Comparison of ENCODE assay signal across 8 mouse cellular contexts in genomic region chr17:83517280-83518015, GRCm38 (mm10). TPM values are rescaled to one million over a fixed set of nuclear protein-coding genes. Genes with fewer than 3 reads are reported as not detected.
DNase-seq lines count a peak whose midpoint lies in the region; ATAC-seq and TF ChIP-seq lines count a peak whose summit lies in the region.

TSS of gene Cox7a2l (minus strand) at chr17:83517330.

- H3K27me3 ChIP-seq in embryonic facial prominence, embryonic 12.5 days: no peaks in the 10 kb centered on the region
- no peaks in the 10 kb centered on the region for H3K27me3 ChIP-seq in heart, embryonic 11.5 days (ENCODE audit: control insufficient read depth, insufficient read depth, low read length)

- H3K4me3 ChIP-seq in lung, adult 2 months (replicated peaks; ENCODE audit: extremely low read depth, low read depth, low read length): no peak within 1 kb of the TSS
- H3K4me3 ChIP-seq in embryonic facial prominence, embryonic 12.5 days: no peak within 1 kb of the TSS
- no peak within 1 kb of the TSS for H3K4me3 ChIP-seq in heart, embryonic 11.5 days (ENCODE audit: low read depth, low read length)

- H3K9ac ChIP-seq in embryonic facial prominence, embryonic 12.5 days: no peak within 1 kb of the TSS
- H3K9ac ChIP-seq in heart, embryonic 11.5 days (ENCODE audit: low read depth, low read length): no peak within 1 kb of the TSS

- no peak for TF ChIP-seq POLR2A in lung, adult 2 months (IDR thresholded peaks at IDR 0.05; ENCODE audit: borderline replicate concordance, extremely low read depth, low read depth, low read length)

- 90% methylated on average over 8 of the region's 8 CpGs for WGBS in lung, adult 2 months
- WGBS in embryonic facial prominence, embryonic 12.5 days: 91% methylated on average over 8 of the region's 8 CpGs
- WGBS in heart, embryonic 11.5 days (ENCODE audit: insufficient replicate concordance): 88% methylated on average over 8 of the region's 8 CpGs

- H3K27ac ChIP-seq in embryonic facial prominence, embryonic 12.5 days: no peak within 1 kb of the TSS
- H3K27ac ChIP-seq in heart, embryonic 11.5 days (ENCODE audit: low read depth, low read length): no peak within 1 kb of the TSS

- H3K9me3 ChIP-seq in embryonic facial prominence, embryonic 12.5 days: no peaks in the 10 kb centered on the region
- no peaks in the 10 kb centered on the region for H3K9me3 ChIP-seq in heart, embryonic 11.5 days (replicated peaks; ENCODE audit: control insufficient read depth, low read length)

- H3K4me2 ChIP-seq in embryonic facial prominence, embryonic 12.5 days (replicated peaks): no peak within 1 kb of the TSS
- H3K4me2 ChIP-seq in heart, embryonic 11.5 days: no peak within 1 kb of the TSS

- no peak for TF ChIP-seq CTCF in lung, adult 2 months (IDR thresholded peaks at IDR 0.05; ENCODE audit: insufficient read depth, low read length)

- DNase-seq in lung, adult 2 months: no peak
- no peak for DNase-seq in lung, postnatal 4 days
- DNase-seq in layer of hippocampus, postnatal 10 days (ENCODE audit: low spot score in 2 of 2): no peak
- no peak for DNase-seq in urinary bladder, postnatal 25 days (ENCODE audit: low spot score)
- no peak for DNase-seq in Muller cell, postnatal 12 days (ENCODE audit: inconsistent ontology term)

- no peaks in the 10 kb centered on the region for H3K36me3 ChIP-seq in embryonic facial prominence, embryonic 12.5 days
- no peaks in the 10 kb centered on the region for H3K36me3 ChIP-seq in heart, embryonic 11.5 days (ENCODE audit: control insufficient read depth, insufficient read depth, low read length)

- no peak for ATAC-seq in embryonic facial prominence, embryonic 12.5 days (ENCODE audit: insufficient number of reproducible peaks, insufficient read depth, low FRiP score, low TSS enrichment)
- no peak for ATAC-seq in heart, embryonic 11.5 days (replicated peaks; ENCODE audit: insufficient number of reproducible peaks, low FRiP score, low TSS enrichment)
- ATAC-seq in megakaryocyte-erythroid progenitor cell, adult 5-6 weeks (replicated peaks; ENCODE audit: low FRiP score, low TSS enrichment, poor library complexity, severe bottlenecking): no peak

- H3K4me1 ChIP-seq in lung, adult 2 months (ENCODE audit: control insufficient read depth, insufficient read depth, low read length): peaks cover 8% of the 10 kb centered on the region; the same call in 1 of the 2 replicates
- H3K4me1 ChIP-seq in embryonic facial prominence, embryonic 12.5 days: peaks cover 15% of the 10 kb centered on the region
- peaks cover 10% of the 10 kb centered on the region for H3K4me1 ChIP-seq in heart, embryonic 11.5 days (ENCODE audit: control insufficient read depth, insufficient read depth, low read length)

RNA-seq across cellular contexts. Expression of gene Cox7a2l, which starts in this region (rescaled TPM):
- 78.2 and 96.7 TPM in 2 replicates for polyA plus RNA-seq in lung, adult 2 months (2012; rRNA removed)
- 136 and 141 TPM in 2 replicates for polyA plus RNA-seq in embryonic facial prominence, embryonic 12.5 days (2016; fragmentation: Nextera tagmentation; extraction: Ambion mirVana)
- 202 and 217 TPM in 2 replicates for polyA plus RNA-seq in heart, embryonic 11.5 days (2014; fragmentation: Nextera tagmentation; extraction: Ambion mirVana)
- 100 to 1,000 TPM; 177 to 189 TPM for total RNA-seq in layer of hippocampus, postnatal 10 days (2021)
- total RNA-seq in megakaryocyte-erythroid progenitor cell, adult 5-6 weeks (2014; fragmentation: Nextera tagmentation): 214 and 239 TPM in 2 replicates
- 161 and 186 TPM in 2 replicates for total RNA-seq in megakaryocyte-erythroid progenitor cell, adult 5-6 weeks (2017)
